Mouse (Mus musculus) liver, adult 2 months (tissue): Measurements from ENCODE around the gene Cd164l2. TPM values are rescaled to one million over a fixed set of nuclear protein-coding genes. Genes with fewer than 3 reads are reported as not detected.

Experiments used
- DNase-seq: peaks from one replicate; pipeline ENCODE4 v3.0.0-alpha.2; 2011; ENCODE audit warnings: low read depth, low spot score; ENCODE audit errors: extremely low read depth
- H3K27ac ChIP-seq: fragments of 200-500 bp; replicated peaks from 2 replicates; pipeline ENCODE4 v1.5.1; 2012; ENCODE audit warnings: low read depth, mild to moderate bottlenecking, control low read depth, inconsistent platforms, low read length; ENCODE audit not compliant: insufficient read depth
- H3K27me3 ChIP-seq: fragments of 200-500 bp; 2 replicates; pipeline ENCODE4 v1.6.1; 2012; ENCODE audit warnings: mild to moderate bottlenecking, moderate library complexity, low read length, inconsistent platforms; ENCODE audit not compliant: control insufficient read depth, insufficient read depth
- H3K36me3 ChIP-seq: fragments of 200-500 bp; 2 replicates; pipeline ENCODE4 v1.6.1; 2012; ENCODE audit warnings: low read length, inconsistent platforms; ENCODE audit not compliant: control insufficient read depth, insufficient read depth
- H3K4me1 ChIP-seq: fragments of 200-500 bp; 2 replicates; pipeline ENCODE4 v1.6.1; 2011; ENCODE audit warnings: low read length; ENCODE audit not compliant: control insufficient read depth, insufficient read depth
- H3K4me3 ChIP-seq: fragments of 200-500 bp; 2 replicates; pipeline ENCODE4 v1.5.1; 2011; ENCODE audit warnings: low read depth, mild to moderate bottlenecking, control low read depth, low read length, moderate library complexity; ENCODE audit not compliant: insufficient read depth
- H3K79me2 ChIP-seq: fragments of 200-500 bp; 2 replicates; pipeline ENCODE4 v1.6.1; 2012; ENCODE audit warnings: inconsistent platforms, mild to moderate bottlenecking, low read length, moderate library complexity; ENCODE audit not compliant: control insufficient read depth, insufficient read depth
- H3K9ac ChIP-seq: fragments of 200-500 bp; 2 replicates; pipeline ENCODE4 v1.6.1; 2012; ENCODE audit warnings: low read depth, mild to moderate bottlenecking, control low read depth, inconsistent platforms, low read length
- CTCF ChIP-seq: fragments of 200-500 bp; IDR thresholded peaks from 2 replicates; pipeline ENCODE4 v1.5.1; 2011; ENCODE audit warnings: low read depth, low read length, control low read depth
- POLR2A ChIP-seq: fragments of 200-500 bp; IDR thresholded peaks from 2 replicates; pipeline ENCODE4 v1.6.1; 2011; ENCODE audit warnings: low read length, control low read depth; ENCODE audit not compliant: insufficient read depth; ENCODE audit errors: extremely low read depth
- WGBS: fragments of 180-500 bp; shearing (Covaris S2); methylation state at CpG from one replicate; pipeline ENCODE4 v1.1.7; 2018; 5-methylcytosine and 5-hydroxymethylcytosine counted together
- polyA plus RNA-seq: library from polyadenylated mRNA; depleted of rRNA; stranded (reverse); fragments of >200 nt; gene quantifications from 2 replicates; pipeline ENCODE4 v1.2.3, GENCODE M21; 2012
- total RNA-seq: library from RNA; depleted of rRNA; stranded (reverse); fragments of >200 nt; gene quantifications from 2 replicates; pipeline ENCODE4 v1.2.3, GENCODE M21; 2014

The Cd164l2 gene
- total and polyA plus RNA-seq, 2 experiments, result not detected

- H3K36me3 ChIP-seq, result no peaks in the 10 kb centered on the region
- no peaks in the 10 kb centered on the region for H3K4me1 ChIP-seq
- WGBS, result 86% methylated on average over 8 of the region's 8 CpGs
- no peak overlapping the region for H3K4me3 ChIP-seq
- H3K27ac ChIP-seq, result no peak overlapping the region
- H3K9ac ChIP-seq, result no peak overlapping the region
- no peaks in the 10 kb centered on the region for H3K27me3 ChIP-seq
- TF ChIP-seq POLR2A (no peak), CTCF (no peak)
- DNase-seq, result no peak
- no peaks in the 10 kb centered on the region for H3K79me2 ChIP-seq
These were observed 17.7 kb downstream of the Cd164l2 start for GRCm38 (mm10) chr4:133229582-133229981.

- 36% methylated on average over 10 of the region's 10 CpGs for WGBS
- Histone ChIP-seq H3K9ac (no peak overlapping the region), H3K27ac (no peak overlapping the region), H3K27me3 (no peaks in the 10 kb centered on the region), H3K36me3 (no peaks in the 10 kb centered on the region), H3K4me1 (no peaks in the 10 kb centered on the region), H3K79me2 (no peaks in the 10 kb centered on the region), H3K4me3 (no peak overlapping the region)
- TF ChIP-seq CTCF (peak; percentile 83), POLR2A (no peak)
- peak; percentile 50 for DNase-seq
These were observed 21.5 kb downstream of the Cd164l2 start for GRCm38 (mm10) chr4:133233285-133233976.

GRCm38 (mm10) chr4:133234771-133235170 is 22.8 kb downstream of the Cd164l2 start:
- Histone ChIP-seq H3K4me3 (no peak overlapping the region), H3K4me1 (no peaks in the 10 kb centered on the region), H3K9ac (no peak overlapping the region), H3K27me3 (no peaks in the 10 kb centered on the region), H3K36me3 (no peaks in the 10 kb centered on the region), H3K27ac (no peak overlapping the region), H3K79me2 (no peaks in the 10 kb centered on the region)
- DNase-seq, result no peak
- TF ChIP-seq CTCF (no peak), POLR2A (no peak)
- WGBS, result 67% methylated on average over 5 of the region's 5 CpGs

GRCm38 (mm10) chr4:133235415-133235814 is 23.5 kb downstream of the Cd164l2 start:
- no peaks in the 10 kb centered on the region for H3K79me2 ChIP-seq
- TF ChIP-seq POLR2A (no peak), CTCF (no peak)
- no peaks in the 10 kb centered on the region for H3K27me3 ChIP-seq

GRCm38 (mm10) chr4:133237911-133238310 is 26.0 kb downstream of the Cd164l2 start:
- H3K4me1 ChIP-seq, result peaks cover 2% of the 10 kb centered on the region; the same call in 1 of the 2 replicates
- no peak overlapping the region for H3K9ac ChIP-seq
- DNase-seq, result no peak
- H3K79me2 ChIP-seq, result no peaks in the 10 kb centered on the region
- TF ChIP-seq POLR2A (no peak), CTCF (no peak)
- H3K4me3 ChIP-seq, result no peak overlapping the region
- H3K27ac ChIP-seq, result no peak overlapping the region
- H3K36me3 ChIP-seq, result no peaks in the 10 kb centered on the region
- 64% methylated on average over 4 of the region's 4 CpGs for WGBS
- no peaks in the 10 kb centered on the region for H3K27me3 ChIP-seq

More at GRCm38 (mm10) chr4:133235415-133235814, 23.5 kb downstream of the Cd164l2 start:
- WGBS, result 83% methylated on average over 5 of the region's 5 CpGs
- Histone ChIP-seq H3K36me3 (no peaks in the 10 kb centered on the region), H3K9ac (no peak overlapping the region), H3K27ac (no peak overlapping the region), H3K4me3 (no peak overlapping the region), H3K4me1 (no peaks in the 10 kb centered on the region)
- DNase-seq, result no peak

GRCm38 (mm10) chr4:133240490-133240921 is 28.6 kb downstream of the Cd164l2 start, which contains the start of gene Map3k6:
Gene Map3k6, plus strand, starts transcription at chr4:133240818.
- peaks cover 2% of the 10 kb centered on the region; the same call in 1 of the 2 replicates for H3K4me1 ChIP-seq
- no peaks in the 10 kb centered on the region for H3K27me3 ChIP-seq
- H3K36me3 ChIP-seq, result no peaks in the 10 kb centered on the region
- H3K27ac ChIP-seq, result peak within 1 kb of the TSS; percentile 63
- WGBS, result 20% methylated on average over 16 of the region's 16 CpGs
- peak within 1 kb of the TSS; percentile 84 for H3K9ac ChIP-seq
- TF ChIP-seq CTCF (no peak), POLR2A (0 out of 2 replicates have a peak, but pooled peaks have one; percentile 26)
- H3K79me2 ChIP-seq, result no peaks in the 10 kb centered on the region
- H3K4me3 ChIP-seq, result peak within 1 kb of the TSS; percentile 74
- DNase-seq, result peak; percentile 65
